Mouse (Mus musculus) gastrocnemius, adult 2 months (tissue): Measurements from ENCODE around the gene H2-DMb2. TPM values are rescaled to one million over a fixed set of nuclear protein-coding genes. Genes with fewer than 3 reads are reported as not detected.
A peak's percentile ranks its signal among the peaks of the same experiment; 100 is the strongest.

Source experiments
- DNase-seq: peaks from one replicate; pipeline ENCODE4 v3.0.0; 2022
- H3K27ac ChIP-seq: fragments of 200-600 bp; 2 replicates; pipeline ENCODE4 v1.8.1; 2022; ENCODE audit warnings: mild to moderate bottlenecking
- H3K4me3 ChIP-seq: fragments of 200-600 bp; 2 replicates; pipeline ENCODE4 v1.8.1; 2022; ENCODE audit warnings: mild to moderate bottlenecking, moderate library complexity
- CTCF ChIP-seq: fragments of 200-600 bp; IDR thresholded peaks from 2 replicates; pipeline ENCODE4 v1.8.1; 2022; ENCODE audit warnings: antibody characterized with exemption, mild to moderate bottlenecking, moderate library complexity
- intact Hi-C: fragments of 180-260 bp; cut with DNase I; formaldehyde crosslinking; loops from one replicate; pipeline ENCODE4 v1.15.1; 2025
- total RNA-seq, 2 experiments: library from RNA; stranded (reverse); gene quantifications; 2 replicates each; pipeline ENCODE4 v1.2.3; 2021

The H2-DMb2 gene
- total RNA-seq, 2 experiments from 2014 or later: 0.46 to 0.47 TPM

DNA sequence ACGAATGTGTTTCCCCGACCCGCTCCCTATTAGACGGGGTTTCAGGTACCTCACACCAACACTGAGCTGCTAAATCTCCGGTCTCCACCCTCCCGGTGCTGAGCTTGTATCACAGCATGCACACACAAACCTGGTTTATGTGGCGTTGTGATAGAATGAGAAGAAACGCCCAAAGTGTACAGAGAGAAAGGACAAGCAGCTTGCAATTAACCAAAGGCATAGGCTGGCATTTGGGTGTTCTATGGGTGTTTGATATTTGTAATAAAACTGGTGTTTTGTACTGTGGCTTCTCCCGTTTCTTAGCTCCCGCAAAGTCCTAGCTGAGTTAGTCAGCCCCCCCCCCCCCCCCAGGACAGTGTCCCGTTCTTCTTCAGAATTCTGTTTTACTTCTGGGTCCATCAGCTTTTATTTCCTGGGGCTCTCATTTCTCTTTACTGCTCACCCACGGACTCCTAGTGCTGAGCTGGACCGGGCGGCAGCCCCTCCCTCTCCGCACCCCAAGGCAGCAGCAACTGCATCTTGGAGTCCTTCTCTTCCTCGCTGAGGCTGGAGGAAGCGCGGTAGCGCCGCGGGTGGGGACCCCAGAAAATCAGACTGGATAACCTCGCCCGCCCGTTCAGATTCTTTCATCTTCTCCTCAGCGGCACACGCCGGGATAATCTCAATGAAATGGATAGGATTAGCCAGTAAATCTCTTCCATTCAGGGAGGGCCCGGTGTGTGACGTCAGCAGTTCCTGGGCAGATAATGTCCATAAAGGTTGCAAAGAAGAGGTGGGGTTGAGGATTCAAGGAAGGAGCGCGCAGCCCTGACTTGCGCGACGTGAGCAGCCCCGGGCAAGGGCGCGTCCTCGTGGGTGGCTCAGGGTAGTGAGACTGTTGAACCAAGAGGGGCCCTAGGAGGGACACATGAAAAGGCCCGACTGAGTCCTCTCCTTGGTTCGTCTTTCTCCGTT lies 54.1 kb downstream of the H2-DMb2 start, which contains the start of gene Psmb8:
TSS of gene Psmb8 (plus strand) at position 781 of the 954 bp plus-strand sequence.
- peak; percentile 92 for DNase-seq
- no peak for TF ChIP-seq CTCF
- Histone ChIP-seq H3K27ac (peak within 1 kb of the TSS; percentile 82), H3K4me3 (peak within 1 kb of the TSS; percentile 87)
- intact Hi-C loops: no loop called here

GRCm38 (mm10) chr17:34197904-34198520 lies 54.9 kb downstream of the H2-DMb2 start:
- DNase-seq: peak; percentile 57

DNA sequence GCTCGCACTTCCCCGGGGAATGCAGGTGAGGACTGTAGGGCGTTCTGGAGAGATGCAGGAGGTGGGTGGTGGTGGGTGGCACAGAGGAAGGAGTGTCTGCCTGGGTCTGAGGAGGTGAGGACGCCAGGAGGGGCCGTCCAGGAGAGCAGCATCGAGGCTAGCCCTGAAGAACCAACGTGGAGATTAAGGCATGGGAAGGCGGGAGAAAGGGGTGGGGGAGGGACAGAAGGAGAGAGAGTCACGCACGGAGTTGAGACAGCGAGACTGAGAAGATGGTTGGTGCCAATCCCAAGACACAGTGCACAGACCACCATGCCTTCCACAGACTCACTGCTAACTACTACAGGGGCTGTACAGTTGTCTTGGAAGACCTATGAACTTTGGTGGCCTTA lies 55.4 kb downstream of the H2-DMb2 start:
- TF ChIP-seq CTCF: no peak
- no peak for DNase-seq
- H3K4me3 ChIP-seq: peak overlapping the region; percentile 87
- H3K27ac ChIP-seq: peak overlapping the region; percentile 82
- intact Hi-C loops: no loop called here

More at GRCm38 (mm10) chr17:34197904-34198520, 54.9 kb downstream of the H2-DMb2 start:
- Histone ChIP-seq H3K4me3 (peak overlapping the region; percentile 87), H3K27ac (peak overlapping the region; percentile 82)
- TF ChIP-seq CTCF: no peak
- intact Hi-C loops: no loop called here

GRCm38 (mm10) chr17:34199050-34199619 lies 56.0 kb downstream of the H2-DMb2 start:
- intact Hi-C loops: no loop called here
- no peak for DNase-seq
- TF ChIP-seq CTCF: no peak
- H3K27ac ChIP-seq: no peak overlapping the region
- H3K4me3 ChIP-seq: peak overlapping the region; percentile 87

GRCm38 (mm10) chr17:34200047-34200446 lies 56.9 kb downstream of the H2-DMb2 start:
- intact Hi-C loops: no loop called here

DNA sequence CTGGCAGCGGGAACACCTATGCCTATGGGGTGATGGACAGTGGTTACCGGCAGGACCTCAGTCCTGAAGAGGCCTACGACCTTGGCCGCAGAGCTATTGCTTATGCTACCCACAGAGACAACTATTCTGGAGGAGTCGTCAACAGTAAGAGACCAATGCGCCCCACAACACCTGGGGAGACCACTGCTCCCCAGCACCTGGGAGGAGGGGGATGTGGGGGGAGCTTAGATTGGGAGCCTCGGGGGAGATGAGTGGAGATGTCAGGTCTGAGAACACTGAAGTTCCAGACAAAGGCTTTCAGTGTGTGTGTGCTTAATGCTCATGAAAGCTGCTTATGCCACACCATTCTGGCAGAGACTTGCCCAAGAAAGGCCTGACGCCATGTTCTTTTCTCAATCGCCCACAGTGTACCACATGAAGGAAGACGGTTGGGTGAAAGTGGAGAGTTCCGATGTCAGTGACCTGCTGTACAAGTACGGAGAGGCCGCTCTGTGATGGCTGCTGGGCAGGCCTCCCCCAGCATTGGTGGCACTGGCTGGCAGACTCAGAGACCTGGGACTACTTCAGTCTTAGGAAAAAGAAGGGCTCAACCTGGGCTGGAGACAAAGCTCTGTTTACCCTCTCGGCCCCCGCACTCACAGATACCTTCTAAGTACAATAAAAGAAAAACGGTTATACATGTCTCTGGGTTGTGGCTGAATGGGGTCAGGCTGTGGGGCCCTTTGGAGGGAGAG lies 57.8 kb downstream of the H2-DMb2 start:
- TF ChIP-seq CTCF: no peak
- intact Hi-C loops: no loop called here

More at GRCm38 (mm10) chr17:34200047-34200446, 56.9 kb downstream of the H2-DMb2 start:
- no peak for TF ChIP-seq CTCF
- no peak overlapping the region for H3K27ac ChIP-seq
- DNase-seq: no peak
- no peak overlapping the region for H3K4me3 ChIP-seq

More for the DNA sequence above, 57.8 kb downstream of the H2-DMb2 start:
- DNase-seq: no peak
- Histone ChIP-seq H3K27ac (no peak overlapping the region), H3K4me3 (no peak overlapping the region)

Other genes starting within 250 kb of the H2-DMb2 start
- not detected for gene Platr17, start 238.2 kb upstream of the H2-DMb2 start, total RNA-seq
- 10 to 100 TPM; 13.3 to 13.9 TPM for gene Daxx, start 233.9 kb upstream of the H2-DMb2 start, total RNA-seq
- gene Tapbp, start 227.4 kb upstream of the H2-DMb2 start, total RNA-seq: 10 to 100 TPM; 34.0 to 44.4 TPM
- gene Zbtb22, start 227.4 kb upstream of the H2-DMb2 start, total RNA-seq: 10 to 100 TPM; 14.5 to 14.8 TPM
- 10 to 100 TPM; 31.4 to 34.0 TPM for gene Rgl2, start 213.8 kb upstream of the H2-DMb2 start, total RNA-seq
- gene Pfdn6, start 203.0 kb upstream of the H2-DMb2 start, total RNA-seq: 10 to 100 TPM; 51.2 to 67.6 TPM
- 1 to 10 TPM; 8.6 to 8.8 TPM for gene Wdr46, start 202.6 kb upstream of the H2-DMb2 start, total RNA-seq
- 1 to 10 TPM; 1.3 to 1.4 TPM for gene B3galt4, start 191.8 kb upstream of the H2-DMb2 start, total RNA-seq
- 10 to 100 TPM; 31.7 to 33.4 TPM for gene Vps52, start 187.5 kb upstream of the H2-DMb2 start, total RNA-seq
- 100 to 1,000 TPM; 364 to 443 TPM for gene Rps18, start 187.3 kb upstream of the H2-DMb2 start, total RNA-seq
- 10 to 100 TPM; 28.2 to 41.1 TPM for gene H2-K1, start 143.0 kb upstream of the H2-DMb2 start, total RNA-seq
- gene Ring1, start 118.6 kb upstream of the H2-DMb2 start, total RNA-seq: 10 to 100 TPM; 11.6 to 12.8 TPM
- 10 to 100 TPM; 69.9 to 82.3 TPM for gene H2-Ke6, start 115.2 kb upstream of the H2-DMb2 start, total RNA-seq
- 10 to 100 TPM; 44.6 to 49.5 TPM for gene Slc39a7, start 111.6 kb upstream of the H2-DMb2 start, total RNA-seq
- 10 to 100 TPM; 40.5 to 41.7 TPM for gene Rxrb, start 111.5 kb upstream of the H2-DMb2 start, total RNA-seq
- gene Col11a2, start 103.9 kb upstream of the H2-DMb2 start, total RNA-seq: 1 to 10 TPM; 3.0 to 9.6 TPM
- gene H2-Oa, start 51.0 kb upstream of the H2-DMb2 start, total RNA-seq: not detected
- gene H2-DMa, start 23.8 kb upstream of the H2-DMb2 start, total RNA-seq: 1 to 10 TPM; 3.0 to 3.1 TPM
- 10 to 100 TPM; 70.3 to 88.9 TPM for gene Brd2, start 20.7 kb upstream of the H2-DMb2 start, total RNA-seq
- under 1 TPM; 0.38 to 0.61 TPM for gene H2-DMb1, start 9.8 kb downstream of the H2-DMb2 start, total RNA-seq
- gene Tap1, start 44.2 kb downstream of the H2-DMb2 start, total RNA-seq: 1 to 10 TPM in 1 of 2 experiments, under 1 TPM in 1; 0.74 to 1.5 TPM
- 1 to 10 TPM; 1.4 to 1.7 TPM for gene Psmb9, start 44.5 kb downstream of the H2-DMb2 start, total RNA-seq
- 1 to 10 TPM; 2.2 to 3.4 TPM for gene Psmb8, start 54.4 kb downstream of the H2-DMb2 start, total RNA-seq
- 1 to 10 TPM; 4.9 to 7.5 TPM for gene Tap2, start 60.2 kb downstream of the H2-DMb2 start, total RNA-seq
- under 1 TPM in 1 of 2 experiments, not detected in 1; 0.11 TPM for gene H2-Ob, start 95.6 kb downstream of the H2-DMb2 start, total RNA-seq
- 1 to 10 TPM; 3.1 to 4.7 TPM for gene H2-Ab1, start 114.4 kb downstream of the H2-DMb2 start, total RNA-seq
- gene H2-Aa, start 144.5 kb downstream of the H2-DMb2 start, total RNA-seq: 1 to 10 TPM; 5.3 to 6.0 TPM
- gene H2-Eb1, start 162.6 kb downstream of the H2-DMb2 start, total RNA-seq: 1 to 10 TPM; 3.4 to 4.9 TPM
- gene H2-Eb2, start 182.4 kb downstream of the H2-DMb2 start, total RNA-seq: not detected
- under 1 TPM; 0.18 to 0.20 TPM for gene Btnl2, start 211.5 kb downstream of the H2-DMb2 start, total RNA-seq
- gene Btnl1, start 233.8 kb downstream of the H2-DMb2 start, total RNA-seq: not detected